Mouse (Mus musculus) E14TG2a.4 (cell line): Measurements from ENCODE around the gene Ovol3.
A peak's percentile ranks its signal among the peaks of the same experiment; 100 is the strongest.

Source experiments
- H3K27me3 ChIP-seq: 2 replicates; pipeline ENCODE4 v1.6.1; 2014; ENCODE audit warnings: low read length, control low read depth; ENCODE audit not compliant: insufficient read depth
- H3K36me3 ChIP-seq: 2 replicates; pipeline ENCODE4 v1.6.1; 2014; ENCODE audit warnings: low read length, control low read depth; ENCODE audit not compliant: insufficient read depth
- H3K4me1 ChIP-seq: replicated peaks from 2 replicates; pipeline ENCODE4 v1.6.1; 2014; ENCODE audit warnings: low read depth, low read length, control low read depth
- H3K4me3 ChIP-seq: replicated peaks from 2 replicates; pipeline ENCODE4 v1.5.1; 2014; ENCODE audit warnings: mild to moderate bottlenecking, low read length
- H3K9me3 ChIP-seq: 2 replicates; pipeline ENCODE4 v1.6.1; 2014; ENCODE audit warnings: low read length, control low read depth
- CTCF ChIP-seq: conservative IDR thresholded peaks from 2 replicates; pipeline ENCODE4 v1.5.1; 2014; ENCODE audit warnings: low read length
- NANOG ChIP-seq: IDR thresholded peaks from 2 replicates; pipeline ENCODE4 v1.6.1; 2014; ENCODE audit warnings: borderline replicate concordance, low read length, mixed read lengths
- POU5F1 ChIP-seq: IDR thresholded peaks from 2 replicates; pipeline ENCODE4 v1.6.1; 2014; ENCODE audit warnings: low read length, borderline replicate concordance

The Ovol3 gene

DNA sequence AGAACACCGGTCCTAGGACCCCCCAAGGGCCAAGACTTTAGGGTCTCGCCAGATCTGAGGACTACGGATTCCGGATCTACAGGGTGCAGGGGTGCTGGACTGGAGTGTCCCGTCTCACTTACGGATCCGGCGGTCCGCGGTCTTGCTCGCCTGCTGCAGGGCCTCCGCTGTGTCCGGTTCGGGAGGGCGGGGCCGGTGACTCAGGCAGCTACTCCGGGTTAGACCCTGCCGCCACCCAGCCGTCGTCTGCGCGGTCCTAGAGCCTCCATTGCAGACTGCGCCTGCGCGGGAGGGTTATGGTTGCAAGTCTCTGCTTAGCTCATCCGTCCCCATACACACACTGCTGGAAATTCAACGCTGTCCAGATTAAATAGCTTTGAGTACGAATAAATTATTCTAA, 40.6 kb downstream of the Ovol3 start:
- TF ChIP-seq POU5F1 (no peak), NANOG (no peak), CTCF (no peak)
- Histone ChIP-seq H3K4me3 (peak overlapping the region; percentile 95), H3K4me1 (peaks cover 80% of the 10 kb centered on the region), H3K9me3 (no peaks in the 10 kb centered on the region), H3K27me3 (no peaks in the 10 kb centered on the region), H3K36me3 (peaks cover 38% of the 10 kb centered on the region)

DNA sequence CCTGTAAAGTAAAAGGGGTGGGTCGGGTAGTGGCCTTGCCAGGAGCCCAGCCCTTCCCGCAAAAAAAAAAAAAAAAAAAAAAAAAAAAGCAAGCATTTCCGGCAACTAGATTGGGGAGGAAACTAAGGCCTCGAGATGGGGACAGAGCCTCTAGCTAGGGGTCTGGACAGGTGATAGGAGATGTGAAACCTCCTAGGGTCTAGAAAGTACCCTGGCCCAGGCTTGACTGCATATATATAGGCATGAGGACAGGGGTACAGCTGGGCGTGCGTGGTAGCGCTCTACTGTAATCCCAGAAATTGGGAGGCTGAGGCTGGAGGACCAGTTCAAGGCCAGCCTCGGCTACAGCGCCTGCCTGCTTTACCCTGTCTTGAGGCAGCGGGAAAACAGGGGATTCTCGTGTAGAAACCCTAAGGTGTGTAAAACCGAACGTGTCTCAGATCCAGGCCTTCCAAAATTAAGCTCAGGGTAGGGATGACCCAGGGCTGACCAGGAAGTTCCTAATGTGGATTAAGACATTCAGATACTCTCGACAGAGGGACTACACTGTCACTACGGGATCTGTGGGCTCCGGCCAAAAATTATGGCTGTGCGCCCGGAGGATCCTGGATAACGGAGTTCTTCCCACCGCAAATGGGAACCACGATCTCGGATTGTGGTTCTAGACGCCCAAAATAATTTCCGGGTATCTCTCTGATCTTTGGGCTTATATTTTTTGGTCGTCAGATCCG, 41.3 kb downstream of the Ovol3 start:
- Histone ChIP-seq H3K9me3 (no peaks in the 10 kb centered on the region), H3K27me3 (no peaks in the 10 kb centered on the region), H3K36me3 (peaks cover 43% of the 10 kb centered on the region), H3K4me1 (peaks cover 78% of the 10 kb centered on the region), H3K4me3 (peak overlapping the region; percentile 95)
- no peak for TF ChIP-seq POU5F1
- no peak for TF ChIP-seq CTCF
- TF ChIP-seq NANOG = no peak

DNA sequence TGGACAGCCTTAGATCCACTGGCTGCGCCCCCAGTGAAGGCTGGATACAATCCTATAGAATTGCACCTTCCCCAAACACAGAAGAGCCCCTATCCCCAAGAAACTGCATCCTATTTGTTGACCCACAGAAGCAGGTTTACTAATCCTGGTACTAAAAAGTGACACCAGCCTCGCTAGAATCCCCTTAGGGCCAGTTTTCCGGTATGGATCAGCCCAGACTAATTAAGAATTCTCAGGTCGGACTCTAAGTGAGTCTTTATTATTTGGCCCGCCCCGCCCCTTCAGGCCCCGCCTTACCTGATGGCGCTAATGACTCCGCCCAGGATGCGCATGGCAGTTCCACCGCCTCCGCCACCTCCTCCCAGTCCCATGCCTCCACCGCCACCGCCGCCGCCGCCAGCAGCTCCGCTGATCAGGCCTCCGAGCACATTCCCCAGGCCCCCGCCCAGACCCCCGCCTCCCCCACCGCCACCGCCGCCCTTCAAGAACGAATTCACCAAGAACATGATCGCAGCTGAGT, 41.9 kb downstream of the Ovol3 start:
- Histone ChIP-seq H3K4me3 (peak overlapping the region; percentile 95), H3K9me3 (no peaks in the 10 kb centered on the region), H3K36me3 (peaks cover 49% of the 10 kb centered on the region), H3K27me3 (no peaks in the 10 kb centered on the region), H3K4me1 (peaks cover 80% of the 10 kb centered on the region)
- no peak for TF ChIP-seq CTCF
- no peak for TF ChIP-seq POU5F1
- no peak for TF ChIP-seq NANOG

DNA sequence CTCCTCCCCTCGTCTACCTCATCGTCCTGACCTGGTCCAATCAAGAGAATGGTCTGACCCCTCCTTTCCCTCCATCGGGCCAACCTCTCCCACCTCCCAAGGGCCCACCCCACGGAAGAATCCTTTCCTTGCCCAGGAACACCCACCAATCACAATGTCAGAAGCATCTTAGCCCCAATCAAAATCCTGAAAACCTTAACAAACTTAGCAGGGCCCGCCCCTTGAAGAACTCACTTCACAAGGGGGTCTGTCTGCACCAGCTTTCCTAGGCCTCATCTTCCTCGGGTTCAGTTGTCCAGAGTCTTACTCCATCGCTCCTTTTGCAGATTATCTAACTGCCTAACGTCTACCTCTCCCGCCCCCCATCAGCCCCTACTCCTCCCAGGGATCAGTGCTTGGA, 42.5 kb downstream of the Ovol3 start:
- TF ChIP-seq NANOG (no peak), POU5F1 (no peak), CTCF (no peak)

DNA sequence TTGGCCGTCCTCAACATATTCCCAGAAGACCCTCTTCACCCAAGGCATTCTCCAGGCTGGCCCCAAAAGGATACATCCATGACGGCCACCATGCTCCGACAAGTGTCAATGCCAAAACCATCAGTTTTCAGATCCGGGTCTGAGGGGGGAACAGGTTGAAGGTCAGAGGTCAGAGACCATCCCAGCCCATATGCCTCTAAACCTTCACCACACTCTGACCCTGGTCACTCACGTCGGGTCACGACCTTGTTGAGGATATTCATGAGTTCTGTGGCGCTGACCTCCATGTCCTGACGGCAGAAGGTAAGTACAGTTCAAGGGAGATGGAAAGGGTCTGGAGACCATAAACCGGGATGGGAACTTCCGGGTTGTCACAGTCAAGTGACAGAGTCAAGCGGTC, 43.4 kb downstream of the Ovol3 start:
- H3K4me1 ChIP-seq = peaks cover 80% of the 10 kb centered on the region
- TF ChIP-seq NANOG (no peak), CTCF (no peak), POU5F1 (no peak)
- no peaks in the 10 kb centered on the region for H3K9me3 ChIP-seq
- peaks cover 65% of the 10 kb centered on the region for H3K36me3 ChIP-seq
- no peaks in the 10 kb centered on the region for H3K27me3 ChIP-seq
- H3K4me3 ChIP-seq = peak overlapping the region; percentile 95

More for the DNA sequence above, 42.5 kb downstream of the Ovol3 start:
- no peaks in the 10 kb centered on the region for H3K27me3 ChIP-seq
- peak overlapping the region; percentile 95 for H3K4me3 ChIP-seq
- H3K4me1 ChIP-seq = peaks cover 80% of the 10 kb centered on the region
- H3K36me3 ChIP-seq = peaks cover 55% of the 10 kb centered on the region
- H3K9me3 ChIP-seq = no peaks in the 10 kb centered on the region

DNA sequence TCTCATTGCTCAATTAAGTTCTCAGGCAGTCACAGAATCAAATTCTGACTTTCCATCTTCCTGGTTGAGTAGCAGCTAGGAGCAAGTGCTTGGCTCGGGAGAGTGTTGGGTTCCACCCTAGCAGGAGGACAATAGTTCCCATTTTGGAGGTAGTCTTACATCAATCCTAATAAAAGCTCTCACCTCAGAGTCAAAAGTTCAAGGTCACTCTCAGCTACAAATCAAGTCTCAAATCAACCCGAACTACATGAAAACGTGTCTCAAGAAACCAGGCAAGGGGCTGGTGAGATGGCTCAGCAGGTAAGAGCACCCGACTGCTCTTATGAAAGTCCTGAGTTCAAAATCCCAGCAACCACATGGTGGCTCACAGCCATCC, 46.4 kb downstream of the Ovol3 start:
- no peaks in the 10 kb centered on the region for H3K27me3 ChIP-seq
- peaks cover 80% of the 10 kb centered on the region for H3K36me3 ChIP-seq
- no peaks in the 10 kb centered on the region for H3K9me3 ChIP-seq
- peaks cover 90% of the 10 kb centered on the region for H3K4me1 ChIP-seq
- TF ChIP-seq CTCF (no peak), POU5F1 (no peak), NANOG (no peak)
- peak overlapping the region; percentile 29 for H3K4me3 ChIP-seq

DNA sequence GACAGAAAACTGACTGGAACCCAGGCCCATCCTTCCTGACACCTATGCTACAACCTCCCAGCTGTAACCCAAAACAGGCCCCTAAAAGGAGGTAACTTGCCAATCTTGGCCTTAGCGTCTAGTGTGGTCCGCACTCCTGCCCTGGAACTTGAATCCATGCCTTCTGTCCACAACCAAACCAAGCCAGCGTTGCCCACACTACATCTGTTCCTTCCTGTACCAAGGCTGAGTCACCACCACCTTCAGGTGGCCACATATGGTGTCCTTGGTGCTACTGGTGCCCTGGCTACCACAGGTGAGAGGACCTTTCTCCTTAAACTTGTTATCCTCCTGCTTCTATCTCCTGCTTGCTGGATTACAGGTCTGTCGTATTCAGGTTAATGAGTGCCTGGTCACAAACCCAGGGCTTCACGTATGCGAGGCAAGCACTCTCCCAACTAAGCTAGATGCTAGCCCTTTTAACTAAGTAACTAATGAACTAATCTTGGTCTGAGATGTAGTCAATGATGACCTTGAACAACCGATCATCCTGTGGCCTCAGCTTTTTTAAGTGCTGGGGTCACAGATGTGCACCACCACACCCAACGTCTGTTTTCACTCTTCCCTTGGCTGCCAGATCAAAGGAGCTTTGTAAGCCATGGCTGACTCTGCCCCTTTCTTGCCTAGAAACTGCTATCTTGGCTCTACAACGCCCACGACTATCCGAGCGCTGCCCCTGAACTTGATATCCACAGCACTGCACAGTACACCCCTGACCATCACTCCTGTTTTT, 47.0 kb downstream of the Ovol3 start:
- peak overlapping the region; percentile 29 for H3K4me3 ChIP-seq
- peaks cover 94% of the 10 kb centered on the region for H3K4me1 ChIP-seq
- no peaks in the 10 kb centered on the region for H3K27me3 ChIP-seq
- H3K36me3 ChIP-seq = peaks cover 80% of the 10 kb centered on the region
- no peak for TF ChIP-seq CTCF
- TF ChIP-seq POU5F1 = no peak
- TF ChIP-seq NANOG = no peak
- H3K9me3 ChIP-seq = no peaks in the 10 kb centered on the region

DNA sequence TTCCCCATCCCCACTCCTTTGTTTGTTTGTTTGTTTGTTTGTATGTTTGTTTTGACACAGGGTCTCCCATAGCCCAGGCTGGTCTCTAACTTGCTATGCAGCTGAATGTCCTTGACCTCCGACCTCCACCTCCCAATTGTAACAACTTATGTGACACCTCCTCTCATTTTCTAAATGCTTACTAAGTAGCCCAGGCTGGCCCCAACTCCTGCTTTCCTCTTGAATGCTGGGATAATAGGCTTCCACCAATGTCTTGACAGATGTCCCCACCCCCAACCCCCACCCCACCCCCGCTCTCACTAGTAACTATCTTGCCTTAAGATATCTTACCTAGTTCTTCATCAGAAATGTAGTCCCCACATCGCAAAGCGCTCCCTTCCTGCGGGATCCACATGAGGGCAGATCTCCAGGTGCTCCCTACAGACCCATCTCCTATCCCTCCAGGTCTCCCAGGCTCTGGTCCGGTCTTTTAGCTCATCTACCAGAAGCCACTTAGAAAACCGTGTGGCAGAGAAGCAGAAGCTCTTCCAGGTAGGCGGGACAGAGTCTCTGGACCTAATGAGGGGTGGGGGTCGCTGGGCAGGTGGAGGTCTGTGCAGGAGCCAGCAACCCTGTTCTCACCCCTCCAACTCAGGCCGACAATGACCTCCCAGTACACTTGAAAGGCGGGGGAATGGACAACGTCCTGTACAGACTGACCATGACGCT, 50.7 kb downstream of the Ovol3 start:
- no peaks in the 10 kb centered on the region for H3K9me3 ChIP-seq
- H3K27me3 ChIP-seq = no peaks in the 10 kb centered on the region
- peak overlapping the region; percentile 72 for H3K4me3 ChIP-seq
- TF ChIP-seq CTCF = no peak
- no peak for TF ChIP-seq POU5F1
- TF ChIP-seq NANOG = no peak
- H3K4me1 ChIP-seq = peaks cover 80% of the 10 kb centered on the region
- peaks cover 51% of the 10 kb centered on the region for H3K36me3 ChIP-seq
